Mouse (Mus musculus) brain, embryonic 14.5 days (tissue): ENCODE results near the gene Nme1.

Experiments
- CTCF ChIP-seq: fragments of 200-500 bp; IDR thresholded peaks from 2 replicates; pipeline ENCODE4 v1.5.1; 2012; ENCODE audit warnings: inconsistent platforms, mild to moderate bottlenecking, moderate library complexity, borderline replicate concordance; ENCODE audit not compliant: insufficient read depth, insufficient read length; ENCODE audit errors: extremely low read depth
- POLR2A ChIP-seq: fragments of 200-500 bp; IDR thresholded peaks from 2 replicates; pipeline ENCODE4 v1.6.1; 2012; ENCODE audit warnings: mild to moderate bottlenecking, inconsistent platforms, borderline replicate concordance; ENCODE audit not compliant: poor library complexity, insufficient read depth, insufficient read length, severe bottlenecking; ENCODE audit errors: extremely low read depth

DNA sequence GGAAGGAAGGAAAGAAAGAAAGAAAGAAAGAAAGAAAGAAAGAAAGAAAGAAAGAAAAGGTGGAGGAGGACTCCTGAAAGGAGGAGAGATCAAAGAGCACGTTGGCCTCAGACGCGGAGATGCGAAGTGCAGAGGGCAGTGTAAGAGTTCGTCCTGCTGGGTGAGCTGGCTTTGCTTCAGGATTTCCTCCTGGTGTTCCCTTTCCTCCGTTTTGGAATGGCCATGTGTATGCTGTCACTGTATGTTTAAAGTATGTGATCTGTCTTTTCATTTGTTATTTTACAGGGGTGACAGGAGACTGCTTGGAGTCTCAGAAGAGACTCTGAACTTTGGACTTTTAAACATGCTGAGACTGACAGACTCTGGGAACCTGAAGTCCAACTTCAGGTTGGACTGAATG, 6.8 kb downstream of the Nme1 start:
- TF ChIP-seq CTCF (no peak), POLR2A (no peak)
